Mouse (Mus musculus) cerebellum, adult 2 months (tissue): ENCODE measurements at regions not wholly inside any gene's neighbourhood (a gene's known extent, or its start where the extent isn't known, plus 50 kb on each side); places are given as distances from the start of the nearest gene placed in this dataset.

Experiments
- DNase-seq, 2 experiments: peaks; one replicate each; pipeline ENCODE4 v3.0.0; 2021
- H3K27ac ChIP-seq: fragments of 200-500 bp; 2 replicates; pipeline ENCODE4 v1.5.1; 2012; ENCODE audit warnings: low read length, control low read depth, inconsistent platforms; ENCODE audit not compliant: insufficient read depth
- H3K27me3 ChIP-seq: fragments of 200-500 bp; 2 replicates; pipeline ENCODE4 v1.6.1; 2012; ENCODE audit warnings: inconsistent platforms, mild to moderate bottlenecking, low read length, moderate library complexity; ENCODE audit not compliant: control insufficient read depth, insufficient read depth
- H3K4me1 ChIP-seq: fragments of 200-500 bp; 2 replicates; pipeline ENCODE4 v1.6.1; 2011; ENCODE audit warnings: low read length; ENCODE audit not compliant: control insufficient read depth, insufficient read depth
- H3K4me3 ChIP-seq: fragments of 200-500 bp; replicated peaks from 2 replicates; pipeline ENCODE3; 2011; ENCODE audit warnings: mild to moderate bottlenecking, low read depth, low read length, control low read depth; ENCODE audit not compliant: insufficient read depth
- CTCF ChIP-seq: fragments of 200-500 bp; IDR thresholded peaks from 2 replicates; pipeline ENCODE4 v1.5.1; 2011; ENCODE audit warnings: low read depth, mild to moderate bottlenecking, control low read depth, low read length, moderate library complexity, borderline replicate concordance; ENCODE audit not compliant: insufficient read depth
- POLR2A ChIP-seq: fragments of 200-500 bp; IDR thresholded peaks from 2 replicates; pipeline ENCODE4 v1.6.1; 2011; ENCODE audit warnings: low read length, control low read depth, borderline replicate concordance; ENCODE audit not compliant: insufficient read depth
- WGBS: fragments of 180-500 bp; shearing (Covaris S2); methylation state at CpG from one replicate; pipeline ENCODE4 v1.1.7; 2018; 5-methylcytosine and 5-hydroxymethylcytosine counted together

GRCm38 (mm10) chr13:31367226-31367625 is 188.7 kb upstream of the Foxq1 start:
- no peak for DNase-seq
- 82% methylated on average over 3 of the region's 3 CpGs for WGBS
- Histone ChIP-seq H3K4me1 (no peaks in the 10 kb centered on the region), H3K4me3 (no peak overlapping the region), H3K27me3 (no peaks in the 10 kb centered on the region), H3K27ac (no peak overlapping the region)
- TF ChIP-seq POLR2A = no peak
- no peak for TF ChIP-seq CTCF

- WGBS = 89% methylated on average over 4 of the region's 4 CpGs
- no peak overlapping the region for H3K27ac ChIP-seq
- H3K4me1 ChIP-seq = no peaks in the 10 kb centered on the region
- H3K4me3 ChIP-seq = no peak overlapping the region
- no peaks in the 10 kb centered on the region for H3K27me3 ChIP-seq
- no peak for TF ChIP-seq CTCF
- no peak for TF ChIP-seq POLR2A
- DNase-seq = no peak
Observed at GRCm38 (mm10) chr13:31369182-31369581, 186.8 kb upstream of the Foxq1 start.

- H3K4me3 ChIP-seq = no peak overlapping the region
- H3K27ac ChIP-seq = no peak overlapping the region
- no peak for DNase-seq
- H3K4me1 ChIP-seq = no peaks in the 10 kb centered on the region
- H3K27me3 ChIP-seq = no peaks in the 10 kb centered on the region
- 79% methylated on average over 6 of the region's 6 CpGs for WGBS
- no peak for TF ChIP-seq CTCF
- no peak for TF ChIP-seq POLR2A
Observed at GRCm38 (mm10) chr13:31370873-31371272, 185.1 kb upstream of the Foxq1 start.

GRCm38 (mm10) chr13:31374006-31374405 is 181.9 kb upstream of the Foxq1 start:
- no peak for DNase-seq
- Histone ChIP-seq H3K4me3 (no peak overlapping the region), H3K27me3 (no peaks in the 10 kb centered on the region), H3K4me1 (no peaks in the 10 kb centered on the region), H3K27ac (no peak overlapping the region)
- WGBS = 60% methylated on average over 5 of the region's 5 CpGs
- TF ChIP-seq POLR2A = no peak
- TF ChIP-seq CTCF = no peak

GRCm38 (mm10) chr13:31393421-31394215 is 162.3 kb upstream of the Foxq1 start:
- H3K4me1 ChIP-seq = no peaks in the 10 kb centered on the region
- TF ChIP-seq CTCF (no peak), POLR2A (no peak)
- H3K27ac ChIP-seq = no peak overlapping the region
- H3K4me3 ChIP-seq = no peak overlapping the region
- DNase-seq = no peak
- H3K27me3 ChIP-seq = no peaks in the 10 kb centered on the region
- 66% methylated on average over 4 of the region's 4 CpGs for WGBS

GRCm38 (mm10) chr13:31396216-31396910 is 159.6 kb upstream of the Foxq1 start:
- DNase-seq = no peak
- H3K4me1 ChIP-seq = no peaks in the 10 kb centered on the region
- TF ChIP-seq POLR2A = no peak
- no peak for TF ChIP-seq CTCF
- H3K4me3 ChIP-seq = no peak overlapping the region
- WGBS = 73% methylated on average over 5 of the region's 5 CpGs
- H3K27me3 ChIP-seq = no peaks in the 10 kb centered on the region; the same call in 1 of the 2 replicates
- H3K27ac ChIP-seq = no peak overlapping the region

GRCm38 (mm10) chr13:31397246-31397645 is 158.7 kb upstream of the Foxq1 start:
- DNase-seq = no peak
- 55% methylated on average over 10 of the region's 10 CpGs for WGBS
- no peak overlapping the region for H3K27ac ChIP-seq
- no peak overlapping the region for H3K4me3 ChIP-seq
- TF ChIP-seq CTCF (no peak), POLR2A (no peak)
- H3K27me3 ChIP-seq = no peaks in the 10 kb centered on the region; the same call in 1 of the 2 replicates
- H3K4me1 ChIP-seq = no peaks in the 10 kb centered on the region

- TF ChIP-seq CTCF = no peak
- no peak for TF ChIP-seq POLR2A
- no peak for DNase-seq
- no peaks in the 10 kb centered on the region for H3K4me1 ChIP-seq
- H3K27ac ChIP-seq = no peak overlapping the region
- H3K27me3 ChIP-seq = no peaks in the 10 kb centered on the region; the same call in 1 of the 2 replicates
- 99% methylated on average over 2 of the region's 2 CpGs for WGBS
- H3K4me3 ChIP-seq = no peak overlapping the region
Observed at GRCm38 (mm10) chr13:31400401-31400800, 155.5 kb upstream of the Foxq1 start.
